Mouse (Mus musculus): ENCODE measurements at regions not wholly inside any gene's neighbourhood (a gene's known extent, or its start where the extent isn't known, plus 50 kb on each side); places are given as distances from the start of the nearest gene placed in this dataset.

DNA sequence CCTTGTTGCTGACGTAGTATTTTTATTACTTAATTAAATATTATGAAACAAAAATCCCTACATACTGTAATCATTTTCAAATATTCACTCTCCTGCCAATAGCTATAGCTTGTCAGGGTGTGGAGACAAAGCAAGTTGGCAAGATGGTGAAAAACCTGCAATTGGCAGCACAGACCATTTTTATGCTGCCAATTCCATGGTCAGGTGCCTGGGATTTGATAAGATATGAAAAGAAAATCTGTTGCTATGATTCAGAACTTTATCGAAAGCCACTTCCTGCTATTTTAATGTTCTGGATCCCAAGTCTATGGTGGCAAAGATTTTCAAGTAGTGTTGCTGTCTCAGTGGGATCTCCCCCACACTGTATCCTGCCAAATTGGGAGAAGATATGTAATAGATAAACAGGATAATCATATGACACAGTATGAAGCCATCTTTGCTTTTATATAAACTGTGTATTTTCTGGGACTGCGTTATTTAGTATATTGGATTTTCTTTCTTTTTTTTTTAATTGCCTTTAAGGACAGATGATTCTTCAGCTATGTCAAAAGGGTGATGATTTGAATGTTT is 165.3 kb upstream of the Lrrc3b start:
- DNase-seq, result no peak

DNA sequence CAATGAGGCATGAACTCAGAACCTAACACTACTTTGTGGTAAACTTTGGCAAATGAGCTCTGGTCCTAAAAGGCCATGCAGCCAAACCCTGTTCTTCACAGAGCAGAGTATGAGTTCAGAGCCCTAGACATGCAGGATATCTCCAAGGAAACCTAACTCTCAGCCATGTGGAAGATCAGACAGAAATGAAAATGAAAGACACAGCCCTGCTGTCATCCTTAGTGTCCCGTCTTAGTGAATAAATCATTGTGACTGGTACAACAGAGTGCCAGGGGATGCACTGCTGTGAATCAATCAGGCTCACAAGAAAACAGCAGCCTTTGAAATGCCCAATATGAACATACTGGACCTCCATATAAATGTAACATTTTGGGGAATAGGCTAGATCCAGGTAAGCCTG is 171.4 kb upstream of the Lrrc3b start:
- no peak for DNase-seq

DNA sequence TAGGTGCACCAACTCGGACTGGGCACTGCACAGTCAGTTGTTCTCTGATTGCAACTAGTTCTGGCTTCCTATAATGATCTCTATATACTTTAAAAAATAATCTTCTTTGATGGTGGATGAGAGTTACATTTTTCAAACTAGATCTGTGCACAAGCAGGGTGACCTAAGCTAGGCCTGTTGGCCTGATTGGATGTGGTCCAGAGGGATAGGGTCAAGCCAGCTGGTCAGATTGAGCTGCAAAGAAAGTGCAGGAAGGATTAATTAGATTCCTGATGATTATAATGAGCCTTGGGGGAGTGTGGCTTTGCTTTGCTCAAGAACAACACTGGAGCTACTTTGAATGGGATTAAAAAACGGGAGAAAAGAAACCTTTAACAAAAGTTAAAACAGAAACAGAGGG is 195.8 kb upstream of the Lrrc3b start:
- DNase-seq, result no peak

DNA sequence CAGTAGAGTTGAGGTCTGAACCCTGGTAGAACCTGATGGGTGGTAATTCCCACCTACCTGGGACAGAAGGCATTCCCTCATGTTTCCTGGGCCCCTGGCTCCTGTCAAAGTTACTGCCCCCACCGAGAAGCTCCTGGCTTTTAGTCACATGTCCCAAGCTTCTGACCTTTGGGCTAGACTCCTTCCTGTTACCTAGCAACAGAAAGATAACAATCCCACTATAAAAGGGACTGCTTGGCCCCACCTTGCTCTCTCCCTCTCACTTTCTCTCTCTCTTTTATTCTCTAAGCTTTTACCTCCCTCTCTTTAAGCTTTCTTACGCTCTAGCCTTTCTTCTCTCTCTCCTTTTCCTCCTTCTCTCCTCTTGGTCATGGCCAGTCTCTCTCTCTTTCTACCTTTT is 198.9 kb upstream of the Lrrc3b start:
- no peak for DNase-seq

DNA sequence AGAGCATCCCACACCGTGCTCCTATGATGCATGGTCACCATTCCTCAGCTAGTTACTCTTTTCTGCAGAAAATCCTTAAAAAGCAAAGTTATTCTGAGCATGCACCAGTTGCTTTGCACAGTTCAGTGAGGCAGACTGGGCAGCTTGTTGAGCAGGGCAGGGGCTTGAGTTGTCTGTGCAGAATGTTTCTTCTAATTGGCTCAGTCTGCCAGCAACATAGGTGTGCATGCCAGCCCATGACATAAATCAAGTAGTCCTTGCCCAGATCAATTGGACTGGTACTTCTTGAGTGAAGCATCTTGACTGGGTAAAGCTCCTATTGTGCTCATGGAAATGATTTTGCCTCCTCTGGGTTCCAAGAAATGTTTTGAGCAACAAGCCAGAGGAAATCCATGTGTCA is 200.1 kb upstream of the Lrrc3b start:
- no peak for DNase-seq

DNA sequence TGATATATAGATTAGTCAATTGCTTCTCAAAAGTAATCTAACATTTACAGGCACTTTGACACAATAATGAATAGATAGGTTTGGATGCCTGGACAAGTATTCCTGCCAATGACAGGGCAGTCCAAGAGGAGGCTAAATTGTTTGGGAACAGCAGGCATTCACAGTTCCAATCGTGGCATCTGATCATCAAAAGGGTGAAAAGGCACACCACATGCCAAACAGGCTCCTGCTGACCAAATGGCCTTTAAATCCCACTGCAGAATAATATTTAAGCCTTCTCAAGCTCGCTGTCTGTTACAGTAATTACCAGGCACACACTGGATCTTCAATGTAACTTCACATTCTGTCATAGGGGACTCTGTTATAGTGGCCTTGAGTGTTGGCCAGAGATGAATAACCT is 222.1 kb upstream of the Lrrc3b start:
- no peak for DNase-seq

DNA sequence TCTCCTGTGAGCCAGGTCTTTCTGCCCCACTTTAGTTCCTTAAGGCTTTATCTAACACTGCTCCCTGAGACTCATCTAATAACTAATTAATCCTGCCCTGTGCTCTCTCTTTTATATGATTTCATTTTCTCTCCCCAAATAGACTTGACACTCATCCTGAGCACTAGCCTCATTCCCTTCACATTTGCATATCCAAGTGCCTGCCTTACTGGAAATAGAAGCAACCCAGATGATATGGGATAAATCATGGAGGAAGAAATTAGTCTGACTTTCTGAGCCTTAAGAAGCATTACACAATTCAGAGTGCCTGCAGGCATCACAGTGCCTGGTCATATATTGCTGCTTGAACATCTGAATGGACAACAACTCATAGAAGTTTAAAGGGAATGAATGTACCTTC is 233.5 kb upstream of the Lrrc3b start:
- no peak for DNase-seq

DNA sequence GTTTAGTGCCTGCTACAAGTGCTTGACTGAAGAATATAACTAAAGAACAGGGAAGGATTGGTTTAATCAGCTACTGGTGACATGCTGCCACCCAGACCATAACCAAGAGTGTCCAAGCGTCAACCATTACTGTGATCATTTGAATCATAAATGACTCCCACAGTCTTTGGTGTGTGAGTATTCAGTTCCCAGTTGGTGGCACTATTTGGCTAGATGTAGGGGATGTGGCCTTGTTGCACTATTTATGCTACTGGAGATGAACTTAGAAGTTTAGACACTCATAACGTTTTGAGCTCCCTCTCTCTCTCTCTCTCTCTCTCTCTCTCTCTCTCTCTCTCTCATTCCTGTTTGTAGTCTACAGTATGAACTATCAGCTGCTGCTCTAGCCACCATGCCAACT is 238.4 kb upstream of the Lrrc3b start:
- no peak for DNase-seq

DNA sequence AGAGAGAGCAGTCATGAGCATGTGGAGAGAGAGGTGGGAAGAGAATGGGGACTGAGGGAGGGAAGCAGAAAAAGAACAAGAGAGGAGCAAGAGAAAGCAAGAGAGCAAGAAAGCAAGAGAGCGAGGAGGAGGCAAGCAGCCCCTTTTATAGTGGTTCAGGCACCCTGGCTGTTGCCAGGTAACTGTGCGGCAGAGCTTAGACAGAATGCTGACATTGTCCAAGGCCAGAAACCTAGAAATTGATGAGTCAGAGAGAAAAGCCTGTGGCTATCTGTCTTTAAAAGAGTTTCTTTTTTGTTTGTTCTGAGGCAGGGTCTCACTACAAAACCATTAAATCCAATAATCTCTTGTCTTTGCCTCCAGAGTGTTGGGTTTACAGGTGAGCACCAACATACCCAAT is 240.7 kb upstream of the Lrrc3b start:
- no peak for DNase-seq

DNA sequence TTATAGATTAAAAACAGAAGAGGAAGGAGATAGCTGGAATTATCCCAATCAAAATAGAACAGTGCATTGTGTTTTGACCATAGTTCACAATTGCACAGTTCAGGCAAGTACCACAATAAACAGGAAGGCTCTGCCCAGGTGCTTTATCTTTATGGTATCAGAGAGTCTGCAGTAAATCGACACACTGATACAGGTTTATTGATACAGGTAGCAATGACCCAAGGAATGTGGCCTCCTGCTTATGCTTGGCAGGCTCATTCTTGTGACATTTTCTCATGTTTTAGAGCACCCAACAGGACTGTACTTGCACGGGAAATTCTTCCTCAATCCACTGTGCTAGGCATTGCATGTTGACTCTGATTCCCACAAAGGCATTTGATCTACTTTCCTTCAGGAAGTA is 259.2 kb upstream of the Lrrc3b start:
- no peak for DNase-seq

DNA sequence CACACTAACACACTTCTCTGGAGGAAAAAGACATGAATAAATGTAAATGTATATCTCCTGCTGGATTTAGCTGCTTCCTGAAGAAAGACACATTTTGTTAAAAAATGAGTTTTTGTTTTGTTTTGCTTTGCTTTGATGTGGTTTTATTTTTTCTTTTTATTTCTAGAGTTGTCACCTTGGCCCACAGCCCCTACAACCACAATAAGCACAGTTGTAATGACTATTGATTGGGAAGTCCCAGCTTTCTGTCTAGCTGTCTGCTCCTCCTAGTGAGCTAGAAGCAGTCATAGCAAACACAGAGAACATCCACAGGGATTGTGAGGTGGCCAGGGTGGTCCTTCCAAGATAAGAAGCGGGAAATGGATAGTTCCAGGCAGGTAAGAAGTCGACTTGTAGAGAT is 259.8 kb upstream of the Lrrc3b start:
- no peak for DNase-seq

DNA sequence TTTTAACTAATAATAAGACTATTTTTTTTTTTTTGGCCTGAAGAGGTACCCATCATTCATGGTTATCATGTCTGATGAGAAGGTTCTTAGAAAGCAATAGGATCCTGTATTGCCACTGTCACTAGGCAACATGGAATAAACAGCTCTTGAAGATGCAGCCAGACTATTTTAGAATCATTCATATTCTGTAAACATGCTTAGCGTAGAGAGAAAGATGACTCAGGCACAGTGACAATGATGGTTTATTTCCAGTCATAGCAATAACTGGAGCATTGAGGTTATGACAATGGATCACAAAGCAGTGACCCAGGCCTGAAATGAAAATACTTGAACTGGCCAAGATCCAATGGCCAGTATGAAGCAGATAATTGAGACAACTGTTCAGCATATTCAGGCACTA is 283.3 kb upstream of the Lrrc3b start:
- DNase-seq, result no peak

DNA sequence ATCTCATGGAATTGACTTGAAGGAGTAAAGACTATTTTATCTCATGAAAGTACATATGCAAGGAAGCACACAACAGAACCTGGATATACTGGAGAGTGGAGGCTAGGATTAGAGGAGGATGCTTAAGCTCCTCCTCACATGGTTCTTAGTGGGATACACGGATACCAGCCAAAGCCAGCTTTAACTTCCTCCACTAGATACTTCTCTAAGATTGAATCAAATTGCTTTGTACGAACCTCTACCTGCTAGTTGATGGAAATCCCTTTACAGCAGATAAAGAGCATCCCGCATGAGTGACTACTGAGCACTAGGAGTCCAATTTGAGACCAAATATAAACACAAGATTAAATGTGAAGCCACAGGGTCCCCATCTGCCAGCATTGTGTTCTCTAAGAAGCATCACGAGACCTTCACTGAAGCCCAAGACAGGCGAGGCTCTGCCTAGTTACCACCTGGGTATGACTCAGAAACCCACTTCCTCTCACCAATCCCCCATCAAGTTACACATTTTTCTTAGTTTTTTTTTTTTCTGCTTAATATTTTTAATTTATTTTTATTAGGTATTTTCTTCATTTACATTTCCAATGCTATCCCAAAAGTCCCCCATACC is 307.9 kb upstream of the Lrrc3b start:
- DNase-seq, result peak; percentile 37 to 63

DNA sequence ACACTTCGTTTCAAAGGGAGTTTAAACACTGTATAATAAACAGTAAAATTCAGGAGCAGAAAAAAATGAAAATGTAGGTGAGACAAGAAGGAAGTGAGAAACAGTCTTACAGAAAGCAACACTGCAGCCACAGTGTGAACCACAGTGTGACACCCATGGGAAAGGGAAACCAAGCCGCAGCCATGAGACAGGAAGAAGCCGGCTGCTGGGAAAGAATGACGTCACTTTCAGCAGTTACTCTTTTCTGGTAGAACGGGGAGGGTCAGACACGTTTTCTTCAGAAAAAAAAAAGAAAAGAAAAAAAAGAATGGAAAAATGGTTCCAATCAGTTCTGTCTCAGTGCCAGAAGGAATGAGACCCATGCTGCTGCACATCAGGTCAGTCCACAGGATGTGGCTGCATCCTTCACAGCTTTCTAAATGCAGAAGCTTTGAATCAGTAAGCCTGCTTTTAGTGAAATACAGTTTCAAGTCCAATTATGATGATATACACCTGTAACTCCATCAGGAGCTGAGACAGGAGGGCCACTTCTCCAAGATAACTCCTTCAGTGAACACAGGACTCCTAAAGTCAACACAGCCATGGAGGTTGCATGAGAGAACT is 331.2 kb upstream of the Lrrc3b start:
- peak; percentile 46 to 63 for DNase-seq

DNA sequence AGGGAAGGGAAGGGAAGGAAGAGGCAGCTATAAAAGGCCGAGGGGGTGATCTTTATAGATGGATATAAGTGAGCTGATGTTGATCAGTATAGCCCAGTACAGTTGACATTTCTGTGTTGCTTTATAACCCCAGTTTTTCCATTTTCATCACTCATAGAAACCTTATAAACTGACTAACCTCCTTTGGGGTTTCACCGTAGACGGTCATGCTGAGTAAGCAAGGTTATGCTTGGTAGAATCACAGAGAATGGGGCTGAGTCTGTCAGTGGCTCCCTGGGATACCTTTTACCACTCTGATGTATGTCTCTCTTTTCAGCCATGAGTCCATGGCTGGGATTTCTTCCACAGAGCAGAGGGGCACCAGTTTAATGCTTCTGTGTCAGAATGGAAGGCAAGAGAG is 345.9 kb upstream of the Lrrc3b start:
- DNase-seq, result no peak

DNA sequence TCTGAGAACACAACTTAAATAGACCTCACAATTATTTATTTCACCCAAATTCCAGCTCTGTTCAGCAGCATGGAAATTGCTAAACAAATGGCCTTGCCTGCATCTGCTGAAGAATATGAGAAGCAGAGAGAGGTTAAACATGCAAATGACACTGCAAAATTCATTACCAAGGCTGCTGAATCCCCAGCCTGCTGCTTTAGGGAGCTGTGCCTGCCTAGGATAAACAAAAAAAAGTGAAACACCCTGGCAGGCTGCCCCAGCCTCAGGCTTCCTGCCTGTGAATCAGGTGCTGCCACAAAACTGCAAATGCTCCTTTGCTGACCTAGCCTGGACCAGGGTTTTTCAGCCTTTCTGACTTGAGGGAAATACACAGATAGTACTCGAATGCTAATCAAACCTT is 346.4 kb upstream of the Lrrc3b start:
- DNase-seq, result peak in 1 of 2 experiments; percentile 18

DNA sequence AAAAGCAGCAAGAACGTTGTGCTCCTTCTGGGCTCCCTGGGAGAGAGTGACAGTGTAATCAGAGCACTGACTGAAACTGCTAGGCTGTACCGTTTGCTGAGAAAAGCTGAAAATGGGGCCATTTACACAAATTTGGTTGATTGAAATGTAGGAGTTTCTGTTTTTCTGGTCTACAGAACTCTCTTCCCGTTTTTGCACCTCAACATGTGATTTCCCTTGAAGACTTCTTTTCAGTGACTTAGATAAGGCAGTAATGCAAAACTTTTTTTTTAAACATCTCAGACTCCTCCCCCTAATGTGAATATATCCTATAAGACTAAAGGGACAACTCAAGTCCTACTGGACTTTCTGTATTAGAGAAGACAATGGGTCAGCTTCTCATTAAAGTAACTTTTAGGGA is 356.9 kb upstream of the Lrrc3b start:
- no peak for DNase-seq

DNA sequence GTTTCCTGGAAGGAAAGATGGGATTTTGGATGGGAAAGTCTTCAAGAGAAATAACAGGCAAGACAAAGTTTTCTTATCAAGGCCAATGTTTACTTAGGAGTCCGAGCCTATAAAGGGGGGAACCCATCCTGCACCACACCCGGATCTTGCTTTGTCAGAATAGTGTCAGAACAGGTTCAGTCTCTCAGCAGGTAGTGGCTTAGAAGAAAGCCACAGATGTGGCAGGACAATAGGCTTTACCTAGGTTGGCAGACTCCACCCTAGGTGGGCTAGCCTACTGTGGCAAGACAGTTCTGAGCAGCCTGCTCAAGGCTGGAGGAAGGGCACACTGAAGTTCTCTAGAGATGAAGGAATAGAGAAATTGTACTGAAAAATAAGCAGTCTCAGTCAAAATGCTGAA is 358.2 kb upstream of the Lrrc3b start:
- DNase-seq, result no peak

DNA sequence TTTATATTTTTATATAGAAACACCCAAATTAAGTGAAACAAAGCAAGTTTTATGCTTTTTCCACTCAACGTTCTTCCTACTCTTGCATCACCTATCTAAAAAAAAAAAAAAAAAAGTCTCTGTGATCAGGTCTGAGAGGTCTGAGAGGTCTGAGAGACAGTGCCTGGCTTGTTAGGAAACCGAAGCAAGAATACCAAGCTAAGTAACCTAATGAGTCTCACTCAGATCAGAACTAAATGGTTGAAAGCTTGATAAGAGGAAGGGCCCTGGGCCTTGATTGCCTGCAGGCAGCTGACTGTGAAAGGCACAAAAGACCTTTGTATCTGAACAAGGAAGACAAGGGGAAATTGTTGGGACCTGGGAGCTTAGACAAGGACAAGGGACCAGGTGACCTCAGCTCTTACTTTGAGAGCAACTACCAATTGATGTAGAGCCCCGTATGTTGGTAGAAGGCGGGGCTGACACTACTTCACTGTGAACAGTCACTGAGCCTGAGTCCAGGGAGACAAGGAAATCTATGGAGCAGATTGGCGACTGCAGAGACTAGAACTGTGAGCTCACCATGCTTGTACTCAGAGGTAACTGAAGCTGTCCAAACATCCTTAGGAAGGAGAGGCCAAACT is 362.8 kb upstream of the Lrrc3b start:
- DNase-seq, result no peak

DNA sequence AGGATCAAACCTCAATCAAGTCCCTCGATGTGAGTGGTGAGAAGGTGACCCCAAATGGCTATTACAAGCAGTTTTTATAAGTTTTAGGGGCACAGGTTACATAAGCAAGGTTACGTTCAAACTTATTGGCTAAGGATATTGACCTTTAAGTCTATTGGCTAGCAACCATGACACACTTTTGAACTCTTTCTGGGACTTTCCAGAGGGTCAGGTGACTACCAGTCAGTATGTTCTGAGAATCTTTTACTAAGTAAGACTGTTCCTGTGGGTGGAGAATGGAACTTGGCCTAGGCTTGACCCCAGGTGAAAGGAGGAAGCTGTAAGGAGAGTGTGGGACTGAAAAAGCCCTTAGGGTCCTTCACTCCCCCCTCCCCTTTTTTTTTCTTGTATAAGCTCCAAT is 370.3 kb upstream of the Lrrc3b start:
- DNase-seq, result no peak

DNA sequence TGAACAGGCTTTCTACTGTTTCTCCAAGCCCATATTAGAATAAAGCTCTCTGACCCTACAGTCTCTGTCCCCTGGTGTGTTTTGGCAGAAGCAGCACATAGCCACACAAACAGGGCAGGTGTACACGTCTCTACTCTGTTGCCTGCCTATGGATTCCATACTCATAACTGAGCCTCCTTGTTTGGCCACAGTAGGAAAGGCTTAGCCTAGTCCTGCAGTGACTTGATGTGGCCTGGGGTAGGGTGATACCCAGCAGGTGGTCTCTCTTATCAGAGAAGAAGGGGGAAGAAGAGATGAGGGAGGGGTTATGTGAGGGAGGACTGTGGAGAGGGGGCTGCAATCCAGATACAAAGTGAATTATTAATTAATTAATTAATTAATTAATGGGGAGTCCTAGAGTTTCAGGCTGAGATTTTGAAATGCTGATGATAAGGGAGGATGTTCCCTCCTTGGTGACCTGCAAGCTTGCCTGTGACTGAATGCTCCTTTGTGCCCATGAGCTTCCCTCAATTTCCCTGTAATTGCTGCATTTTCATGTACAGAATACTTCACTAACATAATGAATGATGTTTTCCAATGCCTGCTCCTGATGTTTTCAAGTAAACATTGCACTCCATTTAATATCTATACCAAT is 402.7 kb upstream of the Lrrc3b start:
- no peak for DNase-seq

DNA sequence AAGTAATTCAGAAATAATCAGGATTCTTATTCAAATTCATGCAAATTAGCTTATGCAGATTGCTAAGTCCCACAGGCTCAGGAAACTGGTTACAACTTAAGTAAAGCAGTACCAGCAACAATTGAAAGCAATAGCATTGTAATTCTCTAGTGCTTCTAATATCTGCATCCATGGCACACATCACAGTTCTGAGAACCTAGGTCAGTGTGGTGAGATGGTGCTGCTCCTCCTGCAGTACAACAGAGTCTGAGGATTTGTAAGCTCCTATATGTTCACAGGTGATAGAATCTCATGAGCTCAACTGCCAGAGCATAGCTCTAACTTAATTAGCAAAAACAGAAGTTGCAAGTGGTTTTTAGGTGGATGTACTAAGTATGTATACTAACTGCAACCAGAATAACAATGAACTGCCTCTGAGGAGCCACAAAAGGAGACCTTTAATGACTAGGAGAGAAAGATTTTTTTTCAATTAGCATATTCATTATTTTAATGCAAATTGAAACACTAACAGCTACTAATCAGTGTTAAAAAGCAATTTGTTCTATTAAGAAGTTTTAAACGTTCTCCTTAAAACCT is 403.3 kb upstream of the Lrrc3b start:
- DNase-seq, result no peak

DNA sequence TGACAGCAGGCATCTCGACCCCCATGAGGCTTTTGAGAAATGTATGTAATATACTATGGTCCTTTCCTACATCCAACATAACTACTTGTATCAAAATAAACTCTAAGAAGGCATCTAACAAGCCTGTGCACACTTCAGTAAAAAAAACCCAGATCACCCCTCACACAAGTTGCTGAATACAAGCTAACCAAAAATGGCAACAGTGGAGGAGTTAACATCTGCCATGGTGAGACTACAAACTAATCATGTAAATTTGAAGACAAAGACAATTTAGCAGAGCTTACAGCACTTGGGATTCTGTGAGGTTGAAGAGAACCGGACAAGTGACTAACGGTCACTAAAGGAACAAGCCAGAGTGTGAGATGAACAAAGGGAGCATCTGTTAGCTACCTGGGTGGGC is 380.6 kb upstream of the Ngly1 start:
- DNase-seq, result no peak

DNA sequence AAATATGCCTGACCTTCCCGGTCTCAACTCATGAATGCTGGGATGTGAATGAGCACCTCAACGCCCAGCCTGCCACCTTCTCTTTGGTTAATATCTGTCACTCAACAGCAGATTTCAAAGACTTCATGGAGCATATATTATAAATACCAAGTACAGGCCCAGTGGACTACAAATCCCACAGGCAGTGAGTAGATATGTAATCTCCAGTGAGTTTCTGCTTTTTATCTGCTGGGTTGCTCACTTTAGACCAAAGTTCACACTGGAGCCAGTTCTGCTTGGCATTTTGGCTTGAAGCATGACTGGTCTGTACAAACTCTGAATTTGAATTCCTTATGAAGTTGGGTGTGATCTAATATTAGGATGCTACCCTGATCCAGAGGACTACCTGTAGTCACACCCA is 377.1 kb upstream of the Ngly1 start:
- no peak for DNase-seq

All from thymus, adult 18-20 months (tissue).